Mouse (Mus musculus) spleen, adult 2 months (tissue): ENCODE results near the gene 0610030E20Rik.

ENCODE experiments used
- CTCF ChIP-seq: fragments of 200-500 bp; IDR thresholded peaks from 2 replicates; pipeline ENCODE4 v1.5.1; 2011; ENCODE audit warnings: mild to moderate bottlenecking, inconsistent platforms; ENCODE audit not compliant: insufficient read depth, insufficient read length, insufficient replicate concordance; ENCODE audit errors: extremely low read depth
- POLR2A ChIP-seq: fragments of 200-500 bp; IDR thresholded peaks from 2 replicates; pipeline ENCODE4 v1.6.1; 2011; ENCODE audit warnings: low read depth, low read length, inconsistent platforms

GRCm38 (mm10) chr6:72396837-72397251 lies 49.7 kb downstream of the 0610030E20Rik start:
- TF ChIP-seq POLR2A: no peak
- TF ChIP-seq CTCF: no peak
